Mouse (Mus musculus) MEL (cell line): ENCODE measurements around the gene Enpp3. TPM values are rescaled to one million over a fixed set of nuclear protein-coding genes. Genes with fewer than 3 reads are reported as not detected.

ENCODE experiments used
- DNase-seq: peaks from one replicate; pipeline ENCODE4 v3.0.0; 2011; ENCODE audit warnings: low read depth, low spot score
- H3K27ac ChIP-seq: 2 replicates; pipeline ENCODE4 v1.5.1; 2012; ENCODE audit warnings: low read depth, mild to moderate bottlenecking, control low read depth, low read length, moderate library complexity; ENCODE audit not compliant: control insufficient read depth
- H3K27me3 ChIP-seq, 2 experiments: fragments of 150-350 bp in 1 of 2; sonication (generic) in 1 of 2; 2 replicates each; pipeline ENCODE4 v1.6.1; 2012; ENCODE audit warnings: low read length in 2 of 2, mild to moderate bottlenecking in 2 of 2, improper control_type of control experiment in 1 of 2, moderate library complexity in 1 of 2; ENCODE audit not compliant: insufficient read depth in 2 of 2, control insufficient read depth in 1 of 2
- H3K36me3 ChIP-seq, 2 experiments: 2 replicates each; pipeline ENCODE4 v1.6.1; 2012 to 2014; ENCODE audit warnings: low read length in 2 of 2, improper control_type of control experiment in 1 of 2, inconsistent platforms in 1 of 2, mild to moderate bottlenecking in 1 of 2; ENCODE audit not compliant: insufficient read depth in 2 of 2, control insufficient read depth in 1 of 2
- H3K4me1 ChIP-seq, 2 experiments: fragments of 150-350 bp in 1 of 2; sonication (generic) in 1 of 2; 2 replicates each; pipeline ENCODE4 v1.6.1; 2012; ENCODE audit warnings: low read length in 2 of 2, improper control_type of control experiment in 1 of 2, mild to moderate bottlenecking in 1 of 2; ENCODE audit not compliant: insufficient read depth in 2 of 2, control insufficient read depth in 1 of 2
- H3K4me3 ChIP-seq, 2 experiments: fragments of 150-350 bp in 1 of 2; sonication (generic) in 1 of 2; 2 replicates each; pipeline ENCODE4 v1.5.1; 2012; ENCODE audit warnings: low read depth in 2 of 2, low read length in 2 of 2, mild to moderate bottlenecking in 2 of 2, moderate library complexity in 2 of 2, control low read depth in 1 of 2, improper control_type of control experiment in 1 of 2; ENCODE audit not compliant: control insufficient read depth in 1 of 2, insufficient read depth in 1 of 2
- H3K79me2 ChIP-seq: 2 replicates; pipeline ENCODE4 v1.6.1; 2012; ENCODE audit warnings: mild to moderate bottlenecking, low read length, moderate library complexity; ENCODE audit not compliant: control insufficient read depth, poor library complexity, insufficient read depth
- H3K9ac ChIP-seq: 2 replicates; pipeline ENCODE4 v1.6.1; 2012; ENCODE audit warnings: low read depth, mild to moderate bottlenecking, control low read depth, low read length, moderate library complexity; ENCODE audit not compliant: control insufficient read depth, poor library complexity, severe bottlenecking
- H3K9me3 ChIP-seq: fragments of 150-350 bp; sonication (generic); replicated peaks from 2 replicates; pipeline ENCODE4 v1.6.1; 2012; ENCODE audit warnings: mild to moderate bottlenecking, low read length, improper control_type of control experiment, moderate library complexity; ENCODE audit not compliant: insufficient read depth
- GABPA ChIP-seq: IDR thresholded peaks from 2 replicates; pipeline ENCODE4 v1.6.1; 2012; ENCODE audit warnings: low read depth, mild to moderate bottlenecking, inconsistent platforms, low read length, improper control_type of control experiment, moderate library complexity
- GATA1 ChIP-seq: IDR thresholded peaks from 2 replicates; pipeline ENCODE4 v1.6.1; 2011; ENCODE audit warnings: low read depth, low read length, improper control_type of control experiment
- JUND ChIP-seq: IDR thresholded peaks from 2 replicates; pipeline ENCODE4 v1.6.1; 2011; ENCODE audit warnings: low read depth, mild to moderate bottlenecking, improper control_type of control experiment, low read length
- MAFK ChIP-seq: IDR thresholded peaks from 2 replicates; pipeline ENCODE4 v1.6.1; 2011; ENCODE audit warnings: low read depth, mild to moderate bottlenecking, low read length, improper control_type of control experiment, borderline replicate concordance
- MXI1 ChIP-seq: IDR thresholded peaks from 2 replicates; pipeline ENCODE4 v1.6.1; 2011; ENCODE audit warnings: mild to moderate bottlenecking, low read depth, low read length, improper control_type of control experiment
- MYC ChIP-seq: IDR thresholded peaks from 2 replicates; pipeline ENCODE4 v1.6.1; 2011; ENCODE audit warnings: low read depth, mild to moderate bottlenecking, low read length, improper control_type of control experiment, moderate library complexity
- NRF1 ChIP-seq: IDR thresholded peaks from 2 replicates; pipeline ENCODE4 v1.6.1; 2014; ENCODE audit warnings: low read depth, mild to moderate bottlenecking, inconsistent platforms, low read length, improper control_type of control experiment, moderate library complexity; ENCODE audit not compliant: poor library complexity, insufficient read depth, severe bottlenecking
- POLR2A ChIP-seq, 2 experiments: IDR thresholded peaks; 2 replicates each; pipeline ENCODE4 v1.6.1; 2011 to 2012; ENCODE audit warnings: low read length in 2 of 2, mild to moderate bottlenecking in 2 of 2, control low read depth in 1 of 2, improper control_type of control experiment in 1 of 2, low read depth in 1 of 2, moderate library complexity in 1 of 2; ENCODE audit not compliant: control insufficient read depth in 1 of 2, insufficient read depth in 1 of 2, poor library complexity in 1 of 2
- POLR2AphosphoS5 ChIP-seq: IDR thresholded peaks from 2 replicates; pipeline ENCODE4 v1.6.1; 2012; ENCODE audit warnings: low read depth, borderline replicate concordance, mild to moderate bottlenecking, inconsistent platforms, low read length, moderate library complexity, mixed read lengths
- RCOR1 ChIP-seq: IDR thresholded peaks from 2 replicates; pipeline ENCODE4 v1.6.1; 2012; ENCODE audit warnings: low read depth, mild to moderate bottlenecking, inconsistent platforms, low read length, improper control_type of control experiment
- SMC3 ChIP-seq: IDR thresholded peaks from 2 replicates; pipeline ENCODE4 v1.6.1; 2011; ENCODE audit warnings: low read depth, low read length, improper control_type of control experiment
- TAL1 ChIP-seq: IDR thresholded peaks from 2 replicates; pipeline ENCODE4 v1.6.1; 2012; ENCODE audit warnings: mild to moderate bottlenecking, inconsistent platforms, low read length, moderate library complexity, mixed read lengths
- TBP ChIP-seq: IDR thresholded peaks from 2 replicates; pipeline ENCODE4 v1.8.0; 2011; ENCODE audit warnings: low read depth, low read length, improper control_type of control experiment
- TCF12 ChIP-seq: IDR thresholded peaks from 2 replicates; pipeline ENCODE4 v1.6.1; 2014; ENCODE audit warnings: low read depth, mild to moderate bottlenecking, inconsistent platforms, low read length, improper control_type of control experiment, moderate library complexity
- UBTF ChIP-seq: IDR thresholded peaks from 2 replicates; pipeline ENCODE4 v1.6.1; 2012; ENCODE audit warnings: low read depth, mild to moderate bottlenecking, inconsistent platforms, low read length, improper control_type of control experiment, moderate library complexity, borderline replicate concordance; ENCODE audit not compliant: insufficient read depth
- USF1 ChIP-seq: IDR thresholded peaks from 2 replicates; pipeline ENCODE4 v1.6.1; 2014; ENCODE audit warnings: low read depth, mild to moderate bottlenecking, inconsistent platforms, low read length, improper control_type of control experiment, moderate library complexity
- USF2 ChIP-seq, 2 experiments: IDR thresholded peaks; 2 replicates each; pipeline ENCODE4 v1.6.1; 2011 to 2012; ENCODE audit warnings: improper control_type of control experiment in 2 of 2, low read length in 2 of 2, borderline replicate concordance in 1 of 2, inconsistent platforms in 1 of 2, low read depth in 1 of 2, mild to moderate bottlenecking in 1 of 2; ENCODE audit not compliant: insufficient read depth in 1 of 2
- ZC3H11A ChIP-seq: IDR thresholded peaks from 2 replicates; pipeline ENCODE4 v1.6.1; 2012; ENCODE audit warnings: low read depth, mild to moderate bottlenecking, inconsistent platforms, low read length, improper control_type of control experiment
- ZKSCAN1 ChIP-seq: IDR thresholded peaks from 2 replicates; pipeline ENCODE4 v1.6.1; 2012; ENCODE audit warnings: low read depth, mild to moderate bottlenecking, inconsistent platforms, low read length, improper control_type of control experiment, moderate library complexity
- ZNF384 ChIP-seq: IDR thresholded peaks from 2 replicates; pipeline ENCODE4 v1.6.1; 2012; ENCODE audit warnings: low read depth, mild to moderate bottlenecking, inconsistent platforms, low read length, improper control_type of control experiment
- polyA plus RNA-seq, 2 experiments: library from polyadenylated mRNA; stranded (reverse) in 1 of 2; unstranded in 1 of 2; fragments of >175 nt in 1 of 2; fragments of >200 nt in 1 of 2; gene quantifications; 2 replicates each; pipeline versions ENCODE4 v1.2.1 to v1.2.4; 2012; ENCODE audit warnings: low replicate concordance in 2 of 2, low read depth in 1 of 2; ENCODE audit not compliant: insufficient read length in 2 of 2, insufficient read depth in 1 of 2, missing spikeins in 1 of 2
- total RNA-seq: library from RNA; depleted of rRNA; stranded (reverse); fragments of 300-350 nt; gene quantifications from 2 replicates; pipeline ENCODE4 v1.2.3, GENCODE M21; 2012

The Enpp3 gene
- total and polyA plus RNA-seq, 3 experiments, result 0.08 to 0.22 TPM; not detected in 1

GRCm38 (mm10) chr10:24785345-24785744, 57.3 kb downstream of the Enpp3 start:
- TF ChIP-seq JUND (no peak), USF2 (IDR thresholded peaks at IDR 0.05; ENCODE audit: borderline replicate concordance in 1 of 2, insufficient read depth in 1 of 2, low read depth in 1 of 2, low read length in 2 of 2) (no peak), ZNF384 (no peak), TBP (no peak), POLR2AphosphoS5 (no peak), ZC3H11A (no peak), TCF12 (no peak), ZKSCAN1 (no peak), USF1 (no peak), SMC3 (no peak), MXI1 (no peak), MAFK (no peak), NRF1 (no peak), GABPA (no peak), POLR2A (IDR thresholded peaks at IDR 0.05; ENCODE audit: control insufficient read depth in 1 of 2, insufficient read depth in 1 of 2, low read depth in 1 of 2, low read length in 2 of 2, poor library complexity in 1 of 2) (no peak), GATA1 (no peak), MYC (no peak), UBTF (no peak), TAL1 (no peak), RCOR1 (no peak)
- TF ChIP-seq, all 39 proteins: peak for 0
- no peaks in the 10 kb centered on the region for H3K9me3 ChIP-seq
- peaks cover 14 to 32% of the 10 kb centered on the region in 2 experiments for H3K4me1 ChIP-seq
- 0 out of 4 replicates have a peak overlapping the region, but pooled peaks of 1 of the 2 experiments have one; percentile 38 for H3K4me3 ChIP-seq
- no peak for DNase-seq
- no peaks in the 10 kb centered on the region for H3K27me3 ChIP-seq
- H3K9ac ChIP-seq, result 0 out of 2 replicates have a peak overlapping the region, but pooled peaks have one; percentile 7
- H3K27ac ChIP-seq, result peak overlapping the region; percentile 67; the same call in 1 of the 2 replicates
- H3K36me3 ChIP-seq, result peaks cover 0 to 15% of the 10 kb centered on the region in 2 experiments; a peak in 2 of 4 replicates
- H3K79me2 ChIP-seq, result no peaks in the 10 kb centered on the region
